Mouse (Mus musculus) intestine, postnatal 0 days (tissue): ENCODE data around the gene Pirb. TPM values are rescaled to one million over a fixed set of nuclear protein-coding genes. Genes with fewer than 3 reads are reported as not detected.
"Not testable (repeated sequence)": the region's sequence is repeated elsewhere in the genome, so short reads cannot be mapped to it uniquely, and the experiment has no call there.

ENCODE experiments used
- ATAC-seq: fragments of 200-750 bp; cut with Nextera tagmentation; 2 replicates; pipeline ENCODE4 v1.8.0; 2017; ENCODE audit warnings: mild to moderate bottlenecking, moderate TSS enrichment, moderate library complexity
- H3K27ac ChIP-seq: fragments of 300-500 bp; sonication (generic); 2 replicates; pipeline ENCODE4 v1.5.1; 2014; ENCODE audit warnings: mild to moderate bottlenecking, low read depth, low read length, moderate library complexity
- H3K27me3 ChIP-seq: fragments of 300-500 bp; sonication (generic); replicated peaks from 2 replicates; pipeline ENCODE4 v1.6.1; 2014; ENCODE audit warnings: low read length, mixed read lengths; ENCODE audit not compliant: control insufficient read depth, insufficient read depth
- H3K36me3 ChIP-seq: fragments of 300-500 bp; sonication (generic); 2 replicates; pipeline ENCODE4 v1.6.1; 2014; ENCODE audit warnings: mild to moderate bottlenecking, moderate library complexity; ENCODE audit not compliant: control insufficient read depth, insufficient read depth
- H3K4me1 ChIP-seq: fragments of 300-500 bp; sonication (generic); replicated peaks from 2 replicates; pipeline ENCODE4 v1.6.1; 2014; ENCODE audit warnings: antibody characterized with exemption, low read length, mixed read lengths; ENCODE audit not compliant: control insufficient read depth, insufficient read depth
- H3K4me2 ChIP-seq: fragments of 300-500 bp; sonication (generic); replicated peaks from 2 replicates; pipeline ENCODE4 v1.6.1; 2014; ENCODE audit warnings: low read depth, mild to moderate bottlenecking, moderate library complexity
- H3K4me3 ChIP-seq: fragments of 300-500 bp; sonication (generic); 2 replicates; pipeline ENCODE4 v1.5.1; 2014; ENCODE audit warnings: low read depth, low read length
- H3K9ac ChIP-seq: fragments of 300-500 bp; sonication (generic); 2 replicates; pipeline ENCODE4 v1.6.1; 2014; ENCODE audit warnings: mild to moderate bottlenecking, low read depth, low read length
- H3K9me3 ChIP-seq: fragments of 300-500 bp; sonication (generic); 2 replicates; pipeline ENCODE4 v1.6.1; 2016; ENCODE audit warnings: mixed run types; ENCODE audit not compliant: control insufficient read depth
- CTCF ChIP-seq: sonication (generic); IDR thresholded peaks from 2 replicates; pipeline ENCODE4 v1.5.1; 2016; ENCODE audit warnings: low read depth, mild to moderate bottlenecking, control low read depth, antibody characterized with exemption, moderate library complexity
- WGBS: fragments of 180-500 bp; shearing (Covaris S2); extraction: QIAGEN DNeasy Blood & Tissue Kit; methylation state at CpG from one replicate; pipeline ENCODE4 v1.1.7; 2014; 5-methylcytosine and 5-hydroxymethylcytosine counted together
- polyA plus RNA-seq: library from polyadenylated mRNA; unstranded; fragments of >200 nt; fragmentation: Nextera tagmentation; extraction: Ambion mirVana; gene quantifications from 2 replicates; pipeline ENCODE4 v1.2.1, GENCODE M21; 2015

The Pirb gene
- polyA plus RNA-seq, 1 experiment from 2014 or later, result 0.69 TPM

DNA sequence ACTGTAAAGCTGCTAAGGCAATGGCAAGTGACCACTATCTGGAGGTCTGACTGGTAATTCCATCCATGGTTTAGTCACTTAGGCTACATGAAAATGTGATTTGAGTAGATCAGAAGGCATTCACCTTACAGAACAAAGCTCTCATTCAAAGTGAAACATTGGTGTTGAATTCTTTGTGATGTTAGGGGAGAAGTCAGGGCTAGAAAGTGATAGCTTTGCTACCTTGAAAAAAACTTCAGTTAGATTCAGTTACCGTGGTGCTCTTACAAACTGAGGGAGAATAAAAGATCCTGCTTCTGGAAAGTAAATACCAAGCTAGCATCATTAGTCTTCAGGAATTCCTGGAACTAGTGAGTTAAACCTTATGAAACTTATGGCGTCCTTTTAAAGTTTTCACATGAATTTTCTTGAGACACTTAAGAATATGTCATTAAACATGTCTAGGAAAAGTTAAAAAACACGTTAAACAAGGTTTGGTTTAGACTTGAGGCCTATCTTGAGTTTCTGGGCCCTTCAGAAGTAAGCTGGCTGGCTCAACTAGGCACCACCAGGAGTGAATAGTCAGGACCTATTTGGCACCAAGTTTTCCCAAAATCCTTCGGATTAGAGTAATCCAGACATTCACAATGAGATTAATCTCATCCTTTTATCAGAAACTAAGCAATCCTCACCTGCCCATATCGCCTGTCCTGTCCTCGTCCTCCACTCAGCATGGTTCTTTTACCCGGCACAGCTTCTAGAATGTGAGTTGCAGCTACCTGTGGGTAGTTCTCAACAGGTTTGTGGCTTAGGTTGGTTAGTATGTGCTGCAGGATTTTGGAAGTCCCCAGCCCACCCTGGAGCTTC, 12.4 kb downstream of the Pirb start:
- 39% methylated on average over 7 of the region's 7 CpGs for WGBS
- Histone ChIP-seq H3K4me1 (peaks cover 5% of the 10 kb centered on the region; the same call in 1 of the 2 replicates), H3K27me3 (no peaks in the 10 kb centered on the region), H3K9ac (no peak overlapping the region), H3K36me3 (peaks cover 8% of the 10 kb centered on the region), H3K4me2 (no peak overlapping the region), H3K4me3 (no peak overlapping the region), H3K27ac (no peak overlapping the region), H3K9me3 (no peaks in the 10 kb centered on the region)
- no peak for TF ChIP-seq CTCF
- no peak for ATAC-seq

DNA sequence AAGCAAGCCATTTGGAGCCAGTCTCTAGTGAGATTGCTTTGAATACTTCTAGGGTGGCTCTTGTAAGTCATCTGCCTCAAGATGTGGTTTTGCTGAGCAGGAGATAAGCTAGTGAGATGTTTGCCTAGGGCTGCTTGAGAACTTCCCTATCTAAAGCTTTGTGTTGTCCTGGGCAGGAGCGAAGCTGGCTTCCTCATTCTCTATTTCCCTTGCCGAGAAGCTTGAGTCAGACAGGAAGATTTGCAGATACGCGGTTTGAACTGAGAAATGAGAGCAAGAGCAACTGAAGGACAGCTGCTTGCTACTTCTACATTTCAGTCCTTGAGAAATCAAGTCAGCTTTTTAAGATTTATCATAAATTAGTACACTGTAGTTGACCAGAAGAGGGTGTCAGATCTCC, 13.2 kb downstream of the Pirb start:
- no peak overlapping the region; the same call in 1 of the 2 replicates for H3K27ac ChIP-seq
- no peaks in the 10 kb centered on the region for H3K9me3 ChIP-seq
- no peak for TF ChIP-seq CTCF
- peaks cover 8% of the 10 kb centered on the region for H3K36me3 ChIP-seq
- H3K4me1 ChIP-seq, result peaks cover 5% of the 10 kb centered on the region; the same call in 1 of the 2 replicates
- ATAC-seq, result no peak
- H3K4me3 ChIP-seq, result no peak overlapping the region
- 44% methylated on average over 4 of the region's 4 CpGs for whole genome bisulfite sequencing
- H3K27me3 ChIP-seq, result no peaks in the 10 kb centered on the region
- no peak overlapping the region for H3K4me2 ChIP-seq
- no peak overlapping the region for H3K9ac ChIP-seq

DNA sequence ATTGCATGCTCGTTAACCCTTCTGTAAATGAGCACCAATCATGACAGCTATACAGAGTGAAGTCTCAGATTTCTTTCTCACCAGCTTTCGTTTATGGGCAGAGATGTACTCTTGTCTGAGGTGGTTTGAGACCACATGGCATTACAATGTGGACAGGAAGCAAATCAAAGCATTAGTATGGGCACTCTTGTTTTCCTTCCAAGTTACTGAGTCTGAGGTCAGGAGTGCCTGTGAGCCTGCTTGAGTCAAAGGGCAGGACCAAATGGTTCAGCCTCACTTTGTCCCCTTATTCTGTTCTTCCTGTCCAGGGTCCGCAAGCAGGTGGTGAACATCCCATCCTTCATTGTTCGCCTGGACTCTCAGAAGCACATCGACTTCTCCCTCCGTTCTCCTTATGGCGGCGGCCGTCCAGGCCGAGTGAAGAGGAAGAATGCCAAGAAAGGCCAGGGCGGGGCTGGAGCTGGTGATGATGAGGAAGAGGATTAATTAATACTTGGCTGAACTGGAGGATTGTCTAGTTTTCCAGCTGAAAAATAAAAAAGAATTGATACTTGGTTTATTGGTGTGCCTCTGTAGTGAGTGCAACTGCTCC, 13.8 kb downstream of the Pirb start:
- no peak overlapping the region for H3K27ac ChIP-seq
- peaks cover 8% of the 10 kb centered on the region for H3K36me3 ChIP-seq
- H3K27me3 ChIP-seq, result no peaks in the 10 kb centered on the region
- no peak for TF ChIP-seq CTCF
- peak overlapping the region; percentile 71; the same call in 1 of the 2 replicates for H3K4me2 ChIP-seq
- no peak overlapping the region; the same call in 1 of the 2 replicates for H3K4me3 ChIP-seq
- no peak for ATAC-seq
- WGBS, result 32% methylated on average over 11 of the region's 11 CpGs
- H3K4me1 ChIP-seq, result peaks cover 5% of the 10 kb centered on the region; the same call in 1 of the 2 replicates
- H3K9me3 ChIP-seq, result no peaks in the 10 kb centered on the region
- no peak overlapping the region; the same call in 1 of the 2 replicates for H3K9ac ChIP-seq

DNA sequence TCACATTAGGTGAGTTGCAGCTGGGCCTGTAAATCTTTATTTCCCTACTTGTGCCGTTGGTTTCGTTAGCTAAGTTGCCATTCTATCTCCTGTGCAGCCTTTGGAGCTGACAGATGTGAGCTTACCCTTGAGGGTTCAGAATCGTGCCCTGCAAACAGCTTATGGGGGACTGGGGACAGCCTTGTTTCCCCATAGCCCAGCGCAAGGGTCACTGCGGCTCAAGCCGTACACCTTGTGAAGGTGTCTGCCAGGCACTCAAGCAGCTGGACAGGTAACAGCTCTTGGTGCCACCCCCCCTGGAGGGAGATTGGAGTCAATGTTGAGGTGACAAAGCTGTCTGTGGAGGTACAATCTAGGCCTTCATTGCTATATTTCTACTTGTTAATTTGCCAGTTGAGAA, 14.3 kb downstream of the Pirb start:
- Histone ChIP-seq H3K4me2 (peak overlapping the region; percentile 71), H3K9ac (peak overlapping the region; percentile 26; the same call in 1 of the 2 replicates), H3K36me3 (peaks cover 12% of the 10 kb centered on the region), H3K27ac (peak overlapping the region; percentile 35; the same call in 1 of the 2 replicates), H3K27me3 (no peaks in the 10 kb centered on the region), H3K4me1 (peaks cover 5% of the 10 kb centered on the region; the same call in 1 of the 2 replicates), H3K9me3 (no peaks in the 10 kb centered on the region), H3K4me3 (no peak overlapping the region; the same call in 1 of the 2 replicates)
- 14% methylated on average over 6 of the region's 6 CpGs for WGBS
- no peak for TF ChIP-seq CTCF
- ATAC-seq, result no peak

DNA sequence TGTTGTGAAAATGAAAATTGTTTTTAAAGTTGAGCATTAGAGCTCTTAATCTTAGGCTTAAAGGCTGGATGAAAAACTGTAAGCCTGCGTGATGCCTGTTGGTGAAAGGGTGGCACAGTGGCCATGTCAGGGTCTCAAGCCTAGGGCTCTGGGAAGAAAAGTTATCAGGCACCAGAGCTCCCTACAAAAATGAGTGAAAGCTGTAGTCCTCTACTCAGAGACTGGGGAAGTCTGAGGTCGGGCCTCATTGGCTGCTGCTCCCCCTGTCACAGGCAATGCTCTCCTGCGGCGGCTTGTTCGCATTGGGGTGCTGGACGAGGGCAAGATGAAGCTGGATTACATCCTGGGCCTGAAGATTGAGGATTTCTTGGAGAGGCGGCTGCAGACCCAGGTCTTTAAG, 14.7 kb downstream of the Pirb start:
- peaks cover 15% of the 10 kb centered on the region for H3K36me3 ChIP-seq
- ATAC-seq, H3K4me1 ChIP-seq, H3K27ac ChIP-seq, H3K27me3 ChIP-seq, H3K9me3 ChIP-seq: not testable (repeated sequence)
- peak overlapping the region; percentile 74; the same call in 1 of the 2 replicates for H3K9ac ChIP-seq
- peak overlapping the region; percentile 71 for H3K4me2 ChIP-seq
- H3K4me3 ChIP-seq, result peak overlapping the region; percentile 73
- 5% methylated on average over 6 of the region's 7 CpGs for WGBS

DNA sequence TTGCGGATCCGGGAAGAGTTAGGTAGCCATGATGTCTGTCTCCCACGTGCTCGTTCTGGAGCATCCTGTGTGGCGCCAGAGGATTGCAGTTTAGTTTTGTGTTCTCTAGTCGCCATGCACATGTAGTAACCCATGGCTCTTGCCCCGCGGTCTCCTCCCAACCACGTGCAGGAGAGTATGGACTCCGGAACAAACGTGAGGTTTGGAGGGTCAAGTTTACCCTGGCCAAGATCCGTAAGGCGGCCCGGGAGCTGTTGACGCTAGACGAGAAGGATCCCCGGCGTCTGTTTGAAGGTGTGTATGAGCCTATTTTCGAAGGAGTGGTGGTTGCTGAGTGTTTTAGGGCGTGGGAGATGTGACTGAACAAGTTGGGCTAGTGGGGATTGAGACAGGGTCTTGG, 15.7 kb downstream of the Pirb start:
- Histone ChIP-seq H3K36me3 (peaks cover 20% of the 10 kb centered on the region), H3K27ac (peak overlapping the region; percentile 92), H3K9ac (peak overlapping the region; percentile 74), H3K9me3 (no peaks in the 10 kb centered on the region), H3K4me1 (peaks cover 5% of the 10 kb centered on the region; the same call in 1 of the 2 replicates), H3K27me3 (no peaks in the 10 kb centered on the region), H3K4me2 (peak overlapping the region; percentile 71), H3K4me3 (peak overlapping the region; percentile 73)
- under 1% methylated on average over 20 of the region's 20 CpGs for WGBS
- peak; percentile 41 for ATAC-seq
- no peak for TF ChIP-seq CTCF
